Mouse (Mus musculus) urinary bladder, postnatal 0 days (tissue): Measurements from ENCODE around the gene Zfp472. TPM values are rescaled to one million over a fixed set of nuclear protein-coding genes. Genes with fewer than 3 reads are reported as not detected.

Experiments used
- polyA plus RNA-seq: library from polyadenylated mRNA; unstranded; fragments of >200 nt; fragmentation: Nextera tagmentation; extraction: Ambion mirVana; gene quantifications from 2 replicates; pipeline ENCODE4 v1.2.1, GENCODE M21; 2015

Zfp472 gene
- 4.0 and 4.2 TPM in 2 replicates for polyA plus RNA-seq

DNA sequence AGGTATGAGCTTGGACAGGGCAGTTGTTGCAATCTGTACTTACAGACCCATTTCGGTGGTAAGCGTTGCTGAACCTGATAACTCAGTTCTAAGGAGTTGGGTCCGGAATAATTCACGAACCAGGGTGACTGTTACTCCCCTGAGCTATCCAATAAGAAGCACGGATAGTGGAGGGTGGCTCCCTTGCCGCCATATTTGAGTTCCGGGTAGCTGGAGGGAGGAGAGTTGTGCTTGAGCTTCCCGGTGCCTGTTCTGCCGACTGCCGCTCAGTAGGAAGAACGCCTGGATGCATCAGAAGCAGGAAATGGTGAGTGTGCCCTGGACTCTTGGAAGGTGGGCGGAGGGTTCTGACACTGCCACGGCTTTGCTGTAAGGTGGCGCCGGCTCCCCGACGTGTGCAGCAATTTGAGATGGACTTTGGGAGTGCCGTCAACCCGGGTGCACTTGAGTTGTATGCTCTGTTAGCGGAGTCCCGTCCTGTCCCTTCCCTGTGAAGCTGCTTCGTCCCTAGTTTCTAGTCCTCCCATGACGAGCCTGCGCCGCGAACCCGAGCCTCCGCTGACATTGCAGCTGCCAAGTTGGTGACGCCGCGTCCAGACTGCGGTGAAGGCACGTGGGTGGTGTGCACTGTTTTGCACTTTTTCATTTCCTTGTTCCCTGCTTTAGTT lies at the start of gene Zfp472:
Zfp472 (plus strand) TSS at position 192 of the 668 bp plus-strand sequence.

DNA sequence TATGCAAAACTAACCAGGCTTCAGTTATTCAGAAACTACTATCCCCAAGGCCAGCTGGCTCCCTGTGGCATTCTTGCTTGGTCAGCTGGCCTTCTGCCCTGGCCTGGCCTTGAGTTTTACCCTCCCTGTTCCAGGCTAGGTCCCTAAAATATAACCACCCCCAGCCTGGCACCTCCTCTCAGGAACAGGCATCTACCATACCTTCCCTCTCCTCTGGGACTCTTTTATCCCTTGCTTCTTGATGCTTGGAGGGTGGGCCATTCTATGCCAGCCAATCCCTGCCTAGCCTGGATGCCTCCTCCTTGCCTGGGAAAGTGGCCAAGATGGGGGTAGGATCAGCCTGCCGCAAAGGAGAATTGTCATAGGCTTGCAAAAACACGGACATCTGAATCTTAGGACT lies 48.5 kb upstream of the Zfp472 start, which contains the start of gene Cyp4f14:
Cyp4f14 (minus strand) TSS at position 212 of the 400 bp plus-strand sequence.

DNA sequence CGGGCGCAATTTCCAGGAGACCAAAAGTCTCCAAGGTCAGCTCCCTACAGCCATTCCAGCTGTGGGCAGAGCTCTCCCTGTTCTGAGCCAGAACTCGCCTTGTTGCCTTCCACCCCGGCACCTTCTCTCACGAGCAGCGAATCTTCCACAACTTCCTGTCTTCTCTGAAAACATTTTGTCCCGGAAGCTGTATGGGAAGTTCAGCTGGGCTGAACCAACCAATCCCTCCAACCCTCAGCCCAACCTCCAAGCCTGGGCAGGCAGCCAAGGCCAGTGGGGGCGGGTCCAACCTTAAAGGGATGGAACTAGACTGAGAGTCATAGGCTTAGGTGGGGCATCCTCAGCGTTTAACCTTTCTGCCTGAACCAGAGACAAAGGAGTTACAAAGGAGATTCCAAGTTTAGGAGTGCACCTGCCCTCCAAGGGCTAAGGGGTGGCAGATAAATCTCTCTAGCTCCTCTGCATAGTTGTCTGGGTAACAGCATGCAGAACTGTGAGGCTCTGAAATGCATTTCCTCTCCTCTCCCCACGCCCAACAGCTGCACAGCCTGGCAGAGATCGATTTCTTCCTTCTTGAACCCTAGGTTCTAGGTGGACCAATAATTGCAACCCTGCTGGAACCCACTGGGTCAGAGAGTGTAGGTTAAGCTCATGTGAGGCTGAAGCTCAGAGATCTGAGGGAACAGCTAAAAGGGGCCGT lies 18.2 kb upstream of the Zfp472 start, which contains the start of gene Cyp4f13:
Cyp4f13 (minus strand) TSS at position 188 of the 700 bp plus-strand sequence.

DNA sequence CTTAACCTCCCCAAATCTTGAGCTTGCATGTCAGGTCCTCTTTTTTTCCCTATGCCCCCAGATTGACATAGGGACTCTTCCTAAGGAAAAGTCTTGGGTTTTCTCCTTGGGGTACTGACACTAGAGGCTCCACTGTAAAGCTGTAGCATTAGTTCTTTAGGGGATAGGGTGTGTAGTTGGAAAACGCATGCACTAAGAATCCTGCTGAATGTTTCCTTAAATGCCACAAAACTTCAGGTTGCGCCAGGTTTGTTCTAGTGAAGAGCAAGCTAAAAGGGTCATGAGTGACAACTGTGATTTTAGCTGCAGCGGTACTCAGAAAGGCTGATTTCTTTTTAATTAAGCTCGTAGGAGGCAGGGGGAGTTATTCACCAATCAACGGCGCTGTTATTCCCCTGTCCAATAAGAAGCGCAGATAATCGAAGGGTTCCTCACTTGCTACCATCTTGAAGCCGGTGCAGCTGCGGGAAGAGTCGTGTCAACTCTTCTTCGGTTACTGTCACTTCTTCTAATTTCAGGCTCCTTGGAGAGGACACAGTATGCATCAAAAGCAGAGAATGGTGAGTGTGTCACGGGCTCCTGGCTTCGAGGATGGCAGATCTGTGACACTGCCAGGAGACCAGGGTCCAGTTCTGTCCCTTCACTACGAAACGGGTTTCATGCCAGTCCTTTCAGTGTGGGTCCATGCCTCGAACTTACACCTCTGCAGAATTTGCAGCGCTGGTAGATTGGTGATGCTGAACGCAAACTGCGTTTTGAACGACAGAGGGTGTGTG lies 27.3 kb downstream of the Zfp472 start, which contains the start of gene Zfp952:
Zfp952 (plus strand) TSS at position 431 of the 776 bp plus-strand sequence.

Other genes with a start within 250 kb of the Zfp472 start
- gene Zfp871, start 177.5 kb upstream of the Zfp472 start, polyA plus RNA-seq = 21.6 TPM in 2 replicates
- gene Zfp811, start 155.9 kb upstream of the Zfp472 start, polyA plus RNA-seq = 6.3 and 7.3 TPM in 2 replicates
- 4.2 and 5.7 TPM in 2 replicates for gene Zfp799, start 135.6 kb upstream of the Zfp472 start, polyA plus RNA-seq
- gene Zfp870, start 74.2 kb upstream of the Zfp472 start, polyA plus RNA-seq = 3.1 and 3.5 TPM in 2 replicates
- not detected in 2 replicates for gene Cyp4f14, start 48.5 kb upstream of the Zfp472 start, polyA plus RNA-seq
- 16.0 and 18.7 TPM in 2 replicates for gene Cyp4f13, start 18.4 kb upstream of the Zfp472 start, polyA plus RNA-seq
- 5.5 and 6.2 TPM in 2 replicates for gene Zfp952, start 27.3 kb downstream of the Zfp472 start, polyA plus RNA-seq
- gene Zfp763, start 67.6 kb downstream of the Zfp472 start, polyA plus RNA-seq = 2.8 and 3.1 TPM in 2 replicates
- gene 4921501E09Rik, start 102.2 kb downstream of the Zfp472 start, polyA plus RNA-seq = not detected in 2 replicates
- gene Zfp563, start 123.5 kb downstream of the Zfp472 start, polyA plus RNA-seq = 2.8 and 3.8 TPM in 2 replicates
- not detected in 2 replicates for gene Morc2b, start 173.9 kb downstream of the Zfp472 start, polyA plus RNA-seq
- not detected in 2 replicates for gene Olfr55, start 202.6 kb downstream of the Zfp472 start, polyA plus RNA-seq
- gene Olfr239, start 225.5 kb downstream of the Zfp472 start, polyA plus RNA-seq = 0.04 TPM in 1 of 2 replicates, not detected in the other